Mouse (Mus musculus): ENCODE results near the gene Git1.

The Git1 gene

DNA sequence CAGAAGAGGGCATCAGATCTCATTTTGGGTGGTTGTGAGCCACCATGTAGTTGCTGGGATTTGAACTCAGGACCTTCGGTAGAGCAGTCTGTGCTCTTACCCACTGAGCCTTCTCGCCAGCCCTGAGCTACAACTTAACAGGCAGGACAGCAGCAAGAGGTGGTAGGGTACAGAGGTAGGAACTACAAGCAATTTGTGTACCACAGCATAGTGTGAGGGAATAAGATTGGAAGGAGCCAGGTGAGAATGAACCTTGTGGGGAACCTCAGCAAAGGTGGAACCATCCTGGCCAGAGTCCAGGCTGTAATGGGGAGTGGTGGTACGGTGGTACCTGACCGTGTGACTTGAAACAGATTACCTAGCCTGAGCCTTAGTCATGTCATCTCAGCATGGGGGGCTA, 8.6 kb downstream of the Git1 start:
- no peak for DNase-seq (ENCODE audit: low read depth, low spot score)

DNA sequence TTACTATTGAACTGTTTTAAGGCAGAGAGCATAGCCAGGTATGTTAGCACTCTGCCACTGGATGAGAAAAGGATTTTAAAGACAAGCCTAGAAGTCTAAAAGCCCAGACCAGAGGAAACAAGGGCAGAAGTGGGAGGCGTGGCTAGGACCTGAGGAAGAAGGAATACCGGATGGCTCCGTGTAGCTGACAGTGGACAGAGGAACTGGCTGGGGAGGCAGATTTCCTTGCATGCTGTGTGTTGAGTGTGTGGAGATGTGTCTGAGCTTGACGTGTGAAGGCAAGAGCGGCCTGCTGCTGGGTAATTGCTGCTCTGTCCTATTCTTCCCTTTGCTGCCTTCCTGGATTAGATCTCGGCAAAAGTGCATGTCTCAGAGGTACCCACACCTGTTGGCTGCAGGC, 9.1 kb downstream of the Git1 start:
- no peak for DNase-seq (ENCODE audit: low read depth, low spot score)

- no peak for DNase-seq (ENCODE audit: low read depth, low spot score)
Measured at GRCm38 (mm10) chr11:77503511-77503910, 10.1 kb downstream of the Git1 start.

- DNase-seq (ENCODE audit: low read depth, low spot score): no peak
Measured at GRCm38 (mm10) chr11:77504377-77504776, 11.0 kb downstream of the Git1 start.

DNA sequence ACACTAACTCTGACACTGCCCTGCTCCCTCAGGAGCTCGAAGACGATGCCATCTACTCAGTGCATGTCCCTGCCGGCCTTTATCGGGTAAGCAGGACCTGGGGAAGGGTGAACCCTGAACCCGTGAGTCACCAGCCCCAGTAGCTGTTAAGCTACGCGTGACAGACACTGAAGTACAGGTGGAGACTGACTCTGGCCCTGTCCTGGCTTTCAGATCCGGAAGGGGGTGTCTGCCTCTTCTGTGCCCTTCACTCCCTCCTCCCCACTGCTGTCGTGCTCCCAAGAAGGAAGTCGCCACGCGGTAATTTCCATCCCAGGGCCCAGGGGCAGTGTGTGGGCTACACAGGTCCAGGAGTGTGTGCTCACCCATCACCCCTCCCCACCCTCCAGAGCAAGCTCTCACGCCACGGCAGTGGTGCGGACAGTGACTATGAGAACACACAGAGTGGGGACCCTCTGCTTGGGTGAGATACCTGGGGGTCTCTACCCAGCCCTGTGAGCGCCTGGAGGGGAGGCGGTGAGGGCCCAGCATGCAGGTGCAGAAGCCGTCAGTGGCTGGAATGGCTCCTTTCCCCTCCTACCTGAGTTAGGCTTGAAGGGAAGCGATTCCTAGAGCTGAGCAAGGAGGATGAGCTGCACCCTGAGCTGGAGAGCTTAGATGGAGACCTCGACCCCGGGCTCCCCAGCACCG, 12.1 kb downstream of the Git1 start:
- DNase-seq (ENCODE audit: low read depth, low spot score): no peak

- DNase-seq (ENCODE audit: low read depth, low spot score): no peak
Measured at GRCm38 (mm10) chr11:77506273-77506672, 12.9 kb downstream of the Git1 start.

GRCm38 (mm10) chr11:77506941-77507340, 13.6 kb downstream of the Git1 start:
- no peak for DNase-seq (ENCODE audit: low read depth, low spot score)

DNA sequence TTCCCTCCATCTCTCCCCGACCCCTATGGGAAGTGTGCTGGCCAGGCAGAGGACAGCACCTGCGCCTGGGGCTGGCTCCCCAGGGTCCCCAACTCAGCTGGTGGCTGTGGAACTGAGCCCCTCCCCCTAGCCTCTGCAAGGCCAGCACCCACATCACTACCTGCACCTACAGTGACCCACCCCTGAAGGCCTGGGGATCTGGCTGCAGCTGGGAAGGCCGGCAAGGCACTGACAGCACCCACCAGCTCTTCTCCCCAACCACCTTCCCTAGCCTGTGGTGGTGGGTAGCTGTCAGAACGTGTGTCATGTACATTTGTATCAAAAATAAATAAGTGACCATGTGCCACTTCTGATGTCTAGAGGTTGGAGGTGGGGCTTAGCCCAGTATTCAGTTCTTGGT, 14.1 kb downstream of the Git1 start:
- DNase-seq (ENCODE audit: low read depth, low spot score): no peak

- DNase-seq (ENCODE audit: low read depth, low spot score): no peak
Measured at GRCm38 (mm10) chr11:77508068-77509021, 15.0 kb downstream of the Git1 start.

DNA sequence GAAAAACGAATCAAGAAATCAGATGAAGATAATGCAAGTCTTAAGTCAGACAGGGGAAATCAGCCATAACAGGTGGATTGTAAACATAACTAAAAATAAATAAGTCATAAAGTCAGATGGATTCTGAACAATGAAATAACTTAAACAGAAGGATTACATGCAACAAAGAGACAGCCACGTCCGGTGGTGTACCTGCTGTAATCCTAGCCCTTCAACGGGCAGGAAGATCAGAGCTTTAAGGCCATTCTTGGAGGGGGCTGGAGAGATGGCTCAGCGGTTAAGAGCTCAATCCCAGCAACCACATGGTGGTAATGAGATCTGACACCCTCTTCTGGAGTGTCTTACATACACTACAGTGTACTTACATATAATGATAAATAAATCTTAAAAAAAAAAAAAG, 18.0 kb downstream of the Git1 start:
- DNase-seq (ENCODE audit: low read depth, low spot score): no peak

GRCm38 (mm10) chr11:77512891-77513810, 19.8 kb downstream of the Git1 start:
- no peak for DNase-seq (ENCODE audit: low read depth, low spot score)

GRCm38 (mm10) chr11:77513811-77514170, 20.4 kb downstream of the Git1 start:
- DNase-seq (ENCODE audit: low read depth, low spot score): no peak

DNA sequence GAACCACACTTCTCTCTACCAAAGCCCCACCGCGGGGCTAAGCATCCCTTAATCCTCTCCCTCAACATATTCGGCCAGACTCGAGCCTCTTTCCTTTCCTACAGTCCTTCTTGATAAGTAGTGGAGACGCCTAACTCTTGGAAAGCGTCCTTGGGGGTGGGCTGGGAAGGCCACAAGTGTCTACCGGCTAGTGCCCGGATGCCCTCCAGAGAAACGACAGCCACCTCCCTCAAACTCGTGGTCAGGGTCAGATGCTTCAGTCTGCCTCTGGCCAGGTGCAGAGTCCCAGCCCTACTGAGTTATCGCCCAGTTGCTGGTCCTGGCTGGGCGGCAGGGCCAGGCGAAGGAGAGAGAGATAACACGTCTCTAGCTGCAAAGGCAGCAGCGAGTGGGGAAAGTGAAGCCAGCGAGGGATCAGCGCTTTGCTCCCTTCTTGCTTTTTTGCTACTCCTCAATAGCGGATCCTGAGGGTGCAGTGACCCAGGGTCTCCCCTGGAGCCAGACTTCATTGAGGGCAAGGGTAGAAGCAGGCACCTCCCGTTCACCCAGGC, 21.0 kb downstream of the Git1 start:
- DNase-seq (ENCODE audit: low read depth, low spot score): no peak

DNA sequence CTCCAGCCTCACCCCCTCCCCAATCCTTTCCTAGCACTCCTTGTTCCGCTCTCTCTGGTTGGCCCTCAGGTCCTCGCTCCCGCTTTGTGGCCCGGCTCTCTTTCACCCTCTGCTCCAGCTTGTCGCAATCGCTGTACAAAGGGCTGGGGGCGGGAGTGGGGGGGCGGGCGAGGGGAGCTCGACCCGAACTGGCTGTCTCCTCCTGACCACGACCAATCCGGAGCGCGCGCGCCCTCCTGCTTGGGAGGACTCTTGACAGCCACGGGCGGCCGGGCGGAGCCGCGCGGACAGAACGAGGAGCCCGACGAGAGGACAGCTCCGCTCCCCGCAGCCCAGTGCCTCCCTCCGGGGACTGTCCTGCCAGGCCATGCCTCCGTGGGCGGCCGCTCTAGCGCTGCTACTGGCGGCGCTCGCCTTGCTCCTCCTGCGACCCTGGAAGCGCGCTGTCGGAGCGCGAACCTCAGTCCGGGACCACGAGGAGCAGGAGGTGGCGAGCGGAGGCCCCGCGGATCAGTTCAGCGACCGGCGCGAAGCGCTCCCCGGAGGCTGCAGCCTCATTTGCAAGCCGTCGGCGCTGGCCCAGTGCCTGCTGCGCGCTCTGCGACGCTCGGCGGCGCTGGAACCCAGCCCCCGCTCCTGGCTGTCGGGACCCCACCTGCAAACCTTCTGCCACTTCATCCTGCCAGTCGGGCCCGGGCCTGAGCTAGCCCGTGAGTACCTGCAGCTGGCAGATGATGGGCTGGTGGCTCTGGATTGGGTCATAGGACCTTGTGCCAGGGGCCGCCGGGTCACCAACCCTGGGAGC, 21.7 kb downstream of the Git1 start, which contains the start of gene Abhd15:
Gene Abhd15, plus strand, starts transcription at position 290 of the 805 bp plus-strand sequence.
- no peak for DNase-seq (ENCODE audit: low read depth, low spot score)

GRCm38 (mm10) chr11:77515637-77516552, 22.5 kb downstream of the Git1 start, which contains the start of gene Trp53i13:
TSS of gene Trp53i13 (minus strand) at chr11:77515980.
- no peak for DNase-seq (ENCODE audit: low read depth, low spot score)

GRCm38 (mm10) chr11:77516553-77517425, 23.4 kb downstream of the Git1 start:
- DNase-seq (ENCODE audit: low read depth, low spot score): no peak

DNA sequence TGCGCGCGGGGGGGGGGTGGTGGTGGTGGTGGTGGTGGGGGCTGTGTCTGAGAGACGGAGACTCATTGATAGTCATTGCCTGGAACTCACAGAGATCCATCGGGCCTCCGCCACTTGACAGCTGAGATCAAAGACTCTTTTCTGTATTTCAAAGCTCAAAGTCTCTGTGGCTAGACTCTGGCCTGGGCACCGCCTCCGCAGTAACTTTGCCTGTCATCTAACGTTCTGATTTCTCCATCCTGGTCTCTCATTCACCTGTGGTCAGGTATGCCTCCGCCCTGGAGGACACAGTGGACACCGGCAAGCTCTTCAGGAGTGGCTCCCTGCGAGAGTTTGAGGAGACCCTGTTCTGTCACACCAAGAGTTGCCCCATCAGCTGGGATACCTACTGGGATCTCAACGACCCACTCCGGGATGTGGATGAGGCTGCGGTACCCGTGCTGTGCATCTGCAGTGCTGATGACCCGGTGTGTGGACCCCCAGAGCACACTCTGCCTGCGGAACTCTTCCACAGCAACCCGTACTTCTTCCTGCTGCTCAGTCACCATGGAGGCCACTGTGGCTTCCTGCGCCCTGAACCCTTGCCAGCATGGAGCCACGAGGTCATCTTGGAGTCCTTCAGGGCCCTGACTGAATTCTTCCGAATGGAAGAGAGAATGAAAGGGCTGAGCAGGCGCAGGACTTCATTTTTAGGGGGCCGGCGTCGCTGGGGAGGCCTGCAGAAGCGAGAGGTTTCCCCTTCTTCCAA, 24.9 kb downstream of the Git1 start:
- no peak for DNase-seq (ENCODE audit: low read depth, low spot score)

DNA sequence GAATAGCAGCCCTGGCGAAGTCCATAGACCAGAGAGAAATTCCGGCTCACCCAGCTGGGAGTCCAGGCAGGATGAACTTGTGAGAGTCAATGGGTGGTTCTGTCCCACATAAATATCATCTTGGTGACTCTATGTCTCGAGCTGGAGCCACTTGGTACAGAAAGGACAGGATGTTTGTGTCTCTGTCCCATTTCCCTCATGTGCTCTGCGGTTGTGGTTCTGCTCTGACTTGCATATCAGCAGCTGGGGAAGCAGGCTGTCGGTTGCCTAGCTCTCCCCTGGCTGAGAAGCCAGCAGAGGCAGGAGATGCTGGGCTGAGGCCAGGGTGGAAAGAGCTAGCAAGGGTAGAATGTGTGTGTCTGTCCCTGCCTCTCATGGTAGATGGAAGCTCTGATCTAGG, 25.7 kb downstream of the Git1 start, which contains the start of gene Gm10392:
Gene Gm10392, minus strand, starts transcription at position 156 of the 400 bp plus-strand sequence.
- DNase-seq (ENCODE audit: low read depth, low spot score): no peak
